In genomic region chr10:116416726-116417125, GRCm38 (mm10) we compare ENCODE assay signal across 21 mouse cellular contexts. TPM values are rescaled to one million over a fixed set of nuclear protein-coding genes. Genes with fewer than 3 reads are reported as not detected.
A peak's percentile ranks its signal among the peaks of the same experiment; 100 is the strongest.
DNase-seq lines count a peak whose midpoint lies in the region; ATAC-seq and TF ChIP-seq lines count a peak whose summit lies in the region.
"Had no signal": no experiment of that assay in that cellular context is flagged by ENCODE, and none has a peak within 500 bp of the region (broad histone marks: within the 10 kb centered on the region; RNA-seq: fewer than 3 reads in every experiment).

No protein-coding gene starts in this region.

- DNase-seq in layer of hippocampus, adult 2 months (ENCODE audit: low spot score in 2 of 2), result no peak
- no peak for DNase-seq in layer of hippocampus, postnatal 14 days (ENCODE audit: low spot score in 2 of 2)
- peak; percentile 33 for DNase-seq in ZHBTc4 (ENCODE audit: low read depth, low spot score)
- DNase-seq in adrenal gland, postnatal 10 days, result peak; percentile 62
- DNase-seq in urinary bladder, postnatal 14 days (ENCODE audit: low spot score), result no peak
- no peak for DNase-seq in heart, embryonic 10.5 days (ENCODE audit: low spot score)
- DNase-seq: cerebellum, adult 9-11 months; gastrocnemius, postnatal 36 days; layer of hippocampus, postnatal 36 days; lung, postnatal 4 days; thymus, postnatal 36 days had no signal

- peaks cover 7% of the 10 kb centered on the region; the same call in 1 of the 2 replicates for H3K36me3 ChIP-seq in neural tube, embryonic 13.5 days
- H3K36me3 ChIP-seq in heart, embryonic 10.5 days, result 0 out of 2 replicates have a peak, but pooled peaks cover 5% of the 10 kb centered on the region
- H3K36me3 ChIP-seq: hindbrain, embryonic 15.5 days; kidney, embryonic 15.5 days; lung, embryonic 15.5 days had no signal

- no peak overlapping the region for H3K9ac ChIP-seq in neural tube, embryonic 13.5 days
- H3K9ac ChIP-seq: embryonic facial prominence, embryonic 12.5 days; forebrain, embryonic 13.5 days; hindbrain, embryonic 15.5 days; kidney, embryonic 15.5 days; liver, embryonic 14.5 days; lung, embryonic 15.5 days had no signal

- TF ChIP-seq CTCF in layer of hippocampus, adult 2 months (conservative IDR thresholded peaks at IDR 0.05), result no peak

- H3K4me3 ChIP-seq in layer of hippocampus, adult 2 months, result no peak overlapping the region
- H3K4me3 ChIP-seq in neural tube, embryonic 13.5 days, result no peak overlapping the region
- H3K4me3 ChIP-seq in heart, embryonic 10.5 days, result no peak overlapping the region
- H3K4me3 ChIP-seq: embryonic facial prominence, embryonic 12.5 days; erythroblast, embryonic 14.5 days; forebrain, embryonic 13.5 days; hindbrain, embryonic 15.5 days; kidney, embryonic 15.5 days; lung, embryonic 15.5 days; midbrain, embryonic 10.5 days had no signal

- peaks cover 19% of the 10 kb centered on the region for H3K4me1 ChIP-seq in neural tube, embryonic 13.5 days (replicated peaks)
- H3K4me1 ChIP-seq in heart, embryonic 10.5 days, result peaks cover 10% of the 10 kb centered on the region; the same call in 1 of the 2 replicates
- H3K4me1 ChIP-seq: embryonic facial prominence, embryonic 12.5 days; kidney, embryonic 15.5 days; lung, embryonic 15.5 days had no signal

- H3K27me3 ChIP-seq in neural tube, embryonic 13.5 days, result no peaks in the 10 kb centered on the region
- H3K27me3 ChIP-seq in heart, embryonic 10.5 days (ENCODE audit: insufficient read depth, poor library complexity, severe bottlenecking), result no peaks in the 10 kb centered on the region
- H3K27me3 ChIP-seq: embryonic facial prominence, embryonic 12.5 days; forebrain, embryonic 13.5 days; hindbrain, embryonic 15.5 days; kidney, embryonic 15.5 days; lung, embryonic 15.5 days had no signal

- H3K4me2 ChIP-seq in neural tube, embryonic 13.5 days, result no peak overlapping the region
- H3K4me2 ChIP-seq: embryonic facial prominence, embryonic 12.5 days; forebrain, embryonic 13.5 days; hindbrain, embryonic 15.5 days; kidney, embryonic 15.5 days; lung, embryonic 15.5 days had no signal

- H3K9me3 ChIP-seq in neural tube, embryonic 13.5 days, result 0 out of 2 replicates have a peak, but pooled peaks cover 7% of the 10 kb centered on the region
- H3K9me3 ChIP-seq in heart, embryonic 10.5 days, result no peaks in the 10 kb centered on the region; the same call in 1 of the 2 replicates
- H3K9me3 ChIP-seq: embryonic facial prominence, embryonic 12.5 days; hindbrain, embryonic 15.5 days; kidney, embryonic 15.5 days; lung, embryonic 15.5 days had no signal

- ATAC-seq in neural tube, embryonic 13.5 days (ENCODE audit: low read depth), result no peak
- ATAC-seq: intestine, postnatal 0 days had no signal

- peak overlapping the region; percentile 29 for H3K27ac ChIP-seq in layer of hippocampus, adult 2 months
- H3K27ac ChIP-seq in neural tube, embryonic 13.5 days (replicated peaks), result peak overlapping the region; percentile 68
- no peak overlapping the region for H3K27ac ChIP-seq in heart, embryonic 10.5 days
- H3K27ac ChIP-seq: embryonic facial prominence, embryonic 12.5 days; forebrain, embryonic 13.5 days; hindbrain, embryonic 15.5 days; kidney, embryonic 15.5 days; liver, embryonic 14.5 days; lung, embryonic 15.5 days; midbrain, embryonic 10.5 days had no signal

- 52% methylated on average over 4 of the region's 5 CpGs for WGBS in neural tube, embryonic 13.5 days
- 54% methylated on average over 5 of the region's 5 CpGs for WGBS in heart, embryonic 10.5 days

RNA-seq across cellular contexts. Expression of gene Kcnmb4, which starts 57.0 kb away (rescaled TPM):
- 10 to 100 TPM; 73.2 to 78.4 TPM for total RNA-seq in layer of hippocampus, adult 2 months (2021)
- 10 to 100 TPM; 74.4 TPM for total RNA-seq in layer of hippocampus, postnatal 14 days (2021)
- 1 to 10 TPM; 6.2 to 6.3 TPM for total RNA-seq in adrenal gland, postnatal 10 days (2021)
- 38.5 and 44.2 TPM in 2 replicates for polyA plus RNA-seq in neural tube, embryonic 13.5 days (2015; fragmentation: Nextera tagmentation; extraction: Ambion mirVana)
- 5.0 and 8.0 TPM in 2 replicates for polyA plus RNA-seq in heart, embryonic 10.5 days (2016; fragmentation: Nextera tagmentation; extraction: Ambion mirVana)
- total RNA-seq: gastrocnemius, postnatal 36 days had no signal
- polyA plus RNA-seq: erythroblast, embryonic 14.5 days had no signal

Comparison
In these comparisons a context has a peak if more than half of its experiments do, and no peak if none do; other contexts are left out.
1. DNase-seq: peak in ZHBTc4 (single experiment) and adrenal gland, postnatal 10 days (single experiment); none in layer of hippocampus, adult 2 months (0 of 2), layer of hippocampus, postnatal 14 days (0 of 2), urinary bladder, postnatal 14 days (single experiment) and heart, embryonic 10.5 days (single experiment).
2. RNA of gene Kcnmb4, which starts 57.0 kb away (total RNA-seq): 73.2 to 78.4 TPM in layer of hippocampus, adult 2 months and 74.4 TPM in layer of hippocampus, postnatal 14 days; 6.2 to 6.3 TPM in adrenal gland, postnatal 10 days; every median in the first group is over 10 times any median in the second.